Mouse (Mus musculus) embryonic fibroblast, embryonic 13.5 days (primary cell): ENCODE results near the gene Slc12a5.

Experiments used
- CTCF ChIP-seq: IDR thresholded peaks from 2 replicates; pipeline ENCODE4 v1.5.1; 2011; ENCODE audit warnings: mild to moderate bottlenecking, control low read depth, low read length, moderate library complexity, borderline replicate concordance; ENCODE audit not compliant: insufficient read depth
- POLR2A ChIP-seq: IDR thresholded peaks from 2 replicates; pipeline ENCODE4 v1.6.1; 2011; ENCODE audit warnings: low read depth, mild to moderate bottlenecking, control low read depth, low read length, moderate library complexity

GRCm38 (mm10) chr2:165033306-165033705 lies 72.7 kb downstream of the Slc12a5 start:
- TF ChIP-seq CTCF (no peak), POLR2A (no peak)
